Mouse (Mus musculus): Measurements from ENCODE around the gene Dpp8. TPM values are rescaled to one million over a fixed set of nuclear protein-coding genes. Genes with fewer than 3 reads are reported as not detected.

The Dpp8 gene
- polyA plus RNA-seq, 1 experiment: 53.7 TPM

Other genes starting within 250 kb of the Dpp8 start
- 10.5 and 10.8 TPM in 2 replicates for gene Dennd4a, start 221.1 kb upstream of the Dpp8 start, polyA plus RNA-seq (2012; rRNA removed)
- gene Slc24a1, start 80.8 kb upstream of the Dpp8 start, polyA plus RNA-seq (2012; rRNA removed): 0.04 TPM in 1 of 2 replicates, not detected in the other
- gene Ints14, start 71.5 kb upstream of the Dpp8 start, polyA plus RNA-seq (2012; rRNA removed): 24.3 and 25.1 TPM in 2 replicates
- gene Hacd3, start 10.7 kb upstream of the Dpp8 start, polyA plus RNA-seq (2012; rRNA removed): 59.1 and 61.7 TPM in 2 replicates
- gene Igdcc4, start 69.1 kb downstream of the Dpp8 start, polyA plus RNA-seq (2012; rRNA removed): 12.5 and 15.9 TPM in 2 replicates
- 2.3 and 2.7 TPM in 2 replicates for gene Igdcc3, start 108.8 kb downstream of the Dpp8 start, polyA plus RNA-seq (2012; rRNA removed)
- gene Parp16, start 162.9 kb downstream of the Dpp8 start, polyA plus RNA-seq (2012; rRNA removed): 4.4 and 4.5 TPM in 2 replicates
- gene Cilp, start 232.8 kb downstream of the Dpp8 start, polyA plus RNA-seq (2012; rRNA removed): 1.5 and 4.2 TPM in 2 replicates